Comparison of ENCODE assay signal across 10 mouse cellular contexts in genomic region chr9:96986797-96987473, GRCm38 (mm10). TPM values are rescaled to one million over a fixed set of nuclear protein-coding genes. Genes with fewer than 3 reads are reported as not detected.
DNase-seq lines count a peak whose midpoint lies in the region; ATAC-seq lines count a peak whose summit lies in the region.
"Had no signal": no experiment of that assay in that cellular context is flagged by ENCODE, and none has a peak within 500 bp of the region (broad histone marks: within the 10 kb centered on the region; RNA-seq: fewer than 3 reads in every experiment).

No protein-coding gene starts in this region.

- H3K36me3 ChIP-seq in liver, embryonic 12.5 days, result no peaks in the 10 kb centered on the region
- H3K36me3 ChIP-seq in kidney, embryonic 16.5 days (ENCODE audit: insufficient read depth, low read length), result no peaks in the 10 kb centered on the region
- H3K36me3 ChIP-seq: limb, embryonic 13.5 days had no signal

- no peaks in the 10 kb centered on the region for H3K9me3 ChIP-seq in liver, embryonic 12.5 days (replicated peaks)
- no peaks in the 10 kb centered on the region for H3K9me3 ChIP-seq in kidney, embryonic 16.5 days (ENCODE audit: low read length)
- H3K9me3 ChIP-seq: limb, embryonic 13.5 days had no signal

- no peak overlapping the region for H3K27ac ChIP-seq in liver, embryonic 12.5 days
- H3K27ac ChIP-seq in kidney, embryonic 16.5 days (ENCODE audit: low read length), result peak overlapping the region; percentile 35
- H3K27ac ChIP-seq: limb, embryonic 13.5 days had no signal

- H3K4me2 ChIP-seq in liver, embryonic 12.5 days, result no peak overlapping the region
- H3K4me2 ChIP-seq in kidney, embryonic 16.5 days (replicated peaks; ENCODE audit: low read depth, low read length), result no peak overlapping the region
- H3K4me2 ChIP-seq: limb, embryonic 13.5 days had no signal

- ATAC-seq in liver, embryonic 12.5 days, result 0 out of 2 replicates have a peak, but pooled peaks have one; percentile 44
- ATAC-seq in kidney, embryonic 16.5 days (ENCODE audit: low FRiP score, low TSS enrichment), result peak; percentile 72
- ATAC-seq in megakaryocyte-erythroid progenitor cell, adult 5-6 weeks (replicated peaks; ENCODE audit: low FRiP score, low TSS enrichment, poor library complexity, severe bottlenecking), result no peak

- 52% methylated on average over 11 of the region's 11 CpGs for WGBS in liver, embryonic 12.5 days (ENCODE audit: insufficient replicate concordance)
- 6% methylated on average over 11 of the region's 11 CpGs for WGBS in kidney, embryonic 16.5 days

- no peak overlapping the region for H3K9ac ChIP-seq in liver, embryonic 12.5 days
- H3K9ac ChIP-seq in kidney, embryonic 16.5 days (replicated peaks; ENCODE audit: low read length), result no peak overlapping the region
- H3K9ac ChIP-seq: limb, embryonic 13.5 days had no signal

- peak; percentile 11 to 58 for DNase-seq in adrenal gland, adult (ENCODE audit: inconsistent age in 2 of 2, low spot score in 1 of 2)
- no peak for DNase-seq in adrenal gland, adult 8-10 months
- DNase-seq in liver, result no peak
- DNase-seq in skeletal muscle tissue, adult 2 months (ENCODE audit: low read depth, low spot score), result peak; percentile 52
- DNase-seq in thymus, postnatal 36 days, result no peak

- H3K27me3 ChIP-seq in liver, embryonic 12.5 days (replicated peaks), result no peaks in the 10 kb centered on the region; the same call in 1 of the 2 replicates
- no peaks in the 10 kb centered on the region for H3K27me3 ChIP-seq in kidney, embryonic 16.5 days (ENCODE audit: insufficient read depth, low read length)
- H3K27me3 ChIP-seq: limb, embryonic 13.5 days had no signal

- H3K4me3 ChIP-seq in liver, embryonic 12.5 days, result no peak overlapping the region
- no peak overlapping the region for H3K4me3 ChIP-seq in kidney, embryonic 16.5 days (ENCODE audit: low read length)
- H3K4me3 ChIP-seq: erythroblast, embryonic 14.5 days; limb, embryonic 13.5 days had no signal

- no peaks in the 10 kb centered on the region for H3K4me1 ChIP-seq in liver, embryonic 12.5 days
- peaks cover 94% of the 10 kb centered on the region for H3K4me1 ChIP-seq in kidney, embryonic 16.5 days (ENCODE audit: insufficient read depth, low read length)

RNA-seq across cellular contexts. Expression of gene Spsb4, which starts 31.7 kb away (rescaled TPM):
- total RNA-seq in adrenal gland, adult 8-10 months (2022), result under 1 TPM; 0.74 to 0.98 (median 0.85) TPM
- polyA plus RNA-seq in liver, embryonic 12.5 days (2016; fragmentation: Nextera tagmentation; extraction: Ambion mirVana), result 2.2 and 2.3 TPM in 2 replicates
- polyA plus RNA-seq in kidney, embryonic 16.5 days (2015; fragmentation: Nextera tagmentation; extraction: Ambion mirVana), result 64.3 and 66.6 TPM in 2 replicates
- total RNA-seq in megakaryocyte-erythroid progenitor cell, adult 5-6 weeks (2014; fragmentation: Nextera tagmentation), result not detected in 2 replicates
- total RNA-seq in megakaryocyte-erythroid progenitor cell, adult 5-6 weeks (2017), result not detected in 2 replicates

Comparison
In these comparisons a context has a peak if more than half of its experiments do, and no peak if none do; other contexts are left out.
1. DNase-seq: peak in adrenal gland, adult (2 of 2) and skeletal muscle tissue, adult 2 months (single experiment); none in adrenal gland, adult 8-10 months (single experiment), liver (single experiment) and thymus, postnatal 36 days (0 of 2).